Mouse (Mus musculus): ENCODE data around the gene Slc5a2. TPM values are rescaled to one million over a fixed set of nuclear protein-coding genes. Genes with fewer than 3 reads are reported as not detected.

Slc5a2 gene
- polyA plus RNA-seq, 1 experiment from 2014 or later, result 0.50 TPM

GRCm38 (mm10) chr7:128256783-128257334 lies 8.6 kb upstream of the Slc5a2 start:
- Histone ChIP-seq H3K4me3 (no peak overlapping the region), H3K27me3 (ENCODE audit: low read depth, poor library complexity, severe bottlenecking) (peaks cover 5% of the 10 kb centered on the region; the same call in 1 of the 2 replicates), H3K27ac (no peak overlapping the region), H3K9me3 (replicated peaks) (no peaks in the 10 kb centered on the region), H3K4me1 (peaks cover 19% of the 10 kb centered on the region), H3K36me3 (no peaks in the 10 kb centered on the region)
- 75% methylated on average over 5 of the region's 5 CpGs for WGBS
- DNase-seq (ENCODE audit: low spot score), result no peak

- Histone ChIP-seq H3K9me3 (replicated peaks) (no peaks in the 10 kb centered on the region), H3K36me3 (peaks cover 8% of the 10 kb centered on the region), H3K4me3 (no peak overlapping the region), H3K27ac (no peak overlapping the region), H3K27me3 (ENCODE audit: low read depth, poor library complexity, severe bottlenecking) (no peaks in the 10 kb centered on the region), H3K4me1 (0 out of 2 replicates have a peak, but pooled peaks cover 5% of the 10 kb centered on the region)
- no peak for DNase-seq (ENCODE audit: low spot score)
- WGBS, result 84% methylated on average over 5 of the region's 5 CpGs
Measured at GRCm38 (mm10) chr7:128266056-128266455, 599 bp downstream of the Slc5a2 start.

- WGBS, result 64% methylated on average over 13 of the region's 13 CpGs
Measured at GRCm38 (mm10) chr7:128267391-128267790, 1.9 kb downstream of the Slc5a2 start.

DNA sequence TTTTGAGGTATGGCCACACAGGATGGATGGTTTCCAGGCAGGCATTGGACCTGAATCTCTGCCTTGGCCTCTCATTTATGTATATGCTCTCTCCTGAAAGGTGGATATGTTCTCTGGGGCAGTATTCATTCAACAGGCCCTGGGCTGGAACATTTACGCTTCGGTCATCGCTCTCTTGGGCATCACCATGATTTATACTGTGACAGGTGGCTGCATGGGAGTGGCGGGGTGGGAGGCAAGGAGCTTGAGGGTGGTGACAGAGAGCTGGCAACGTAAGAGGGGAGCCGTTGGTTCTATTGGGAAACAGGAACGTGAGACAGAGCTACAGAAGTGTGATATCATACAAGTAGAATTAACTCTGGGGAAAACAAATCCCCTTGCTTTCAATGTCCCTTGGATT lies 2.4 kb downstream of the Slc5a2 start:
- no peaks in the 10 kb centered on the region for H3K9me3 ChIP-seq (replicated peaks)
- H3K36me3 ChIP-seq, result peaks cover 26% of the 10 kb centered on the region
- no peak for DNase-seq (ENCODE audit: low spot score)
- no peak overlapping the region for H3K27ac ChIP-seq
- H3K4me3 ChIP-seq, result no peak overlapping the region
- 0 out of 2 replicates have a peak, but pooled peaks cover 5% of the 10 kb centered on the region for H3K4me1 ChIP-seq
- 82% methylated on average over 7 of the region's 7 CpGs for WGBS
- H3K27me3 ChIP-seq (ENCODE audit: low read depth, poor library complexity, severe bottlenecking), result no peaks in the 10 kb centered on the region

More at GRCm38 (mm10) chr7:128267391-128267790, 1.9 kb downstream of the Slc5a2 start:
- Histone ChIP-seq H3K4me3 (no peak overlapping the region), H3K27ac (no peak overlapping the region), H3K4me1 (0 out of 2 replicates have a peak, but pooled peaks cover 5% of the 10 kb centered on the region), H3K27me3 (ENCODE audit: low read depth, poor library complexity, severe bottlenecking) (no peaks in the 10 kb centered on the region), H3K36me3 (peaks cover 22% of the 10 kb centered on the region), H3K9me3 (replicated peaks) (no peaks in the 10 kb centered on the region)
- no peak for DNase-seq (ENCODE audit: low spot score)

DNA sequence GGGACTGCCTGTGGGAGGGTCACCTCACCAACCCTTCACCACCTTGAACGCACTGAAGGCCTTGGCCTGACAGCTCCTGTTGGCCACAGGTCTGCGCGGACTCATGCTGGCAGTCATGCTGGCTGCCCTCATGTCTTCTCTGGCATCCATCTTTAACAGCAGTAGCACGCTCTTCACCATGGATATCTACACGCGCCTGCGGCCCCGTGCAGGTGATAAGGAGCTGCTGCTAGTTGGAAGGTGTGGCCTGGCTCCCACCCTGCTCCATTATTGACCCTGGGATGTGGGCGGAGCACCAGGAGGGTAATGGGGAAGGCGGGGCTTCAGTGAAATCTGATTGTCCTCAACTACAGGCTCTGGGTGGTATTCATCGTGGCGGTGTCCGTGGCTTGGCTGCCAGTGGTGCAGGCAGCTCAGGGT lies 5.0 kb downstream of the Slc5a2 start:
- 47% methylated on average over 13 of the region's 13 CpGs for WGBS

DNA sequence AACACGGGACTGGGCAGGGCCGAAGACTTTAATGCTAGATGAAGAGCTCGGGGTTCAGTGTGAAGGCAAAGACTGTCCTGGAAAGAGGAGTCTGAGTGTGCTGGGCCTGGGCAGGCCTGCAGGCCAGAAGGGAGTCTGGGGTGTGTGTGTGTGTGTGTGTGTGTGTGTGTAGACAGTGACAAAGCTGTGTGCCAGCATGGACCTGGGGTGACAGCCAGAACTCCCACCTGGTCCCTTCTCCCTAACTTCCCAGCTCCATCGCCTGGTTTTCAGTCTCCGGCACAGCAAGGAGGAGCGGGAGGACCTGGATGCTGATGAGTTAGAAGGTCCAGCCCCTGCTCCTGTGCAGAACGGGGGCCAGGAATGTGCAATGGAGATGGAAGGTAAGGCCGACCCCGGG lies 6.0 kb downstream of the Slc5a2 start:
- Histone ChIP-seq H3K4me3 (no peak overlapping the region), H3K27ac (no peak overlapping the region), H3K4me1 (0 out of 2 replicates have a peak, but pooled peaks cover 5% of the 10 kb centered on the region), H3K9me3 (replicated peaks) (no peaks in the 10 kb centered on the region), H3K27me3 (ENCODE audit: low read depth, poor library complexity, severe bottlenecking) (no peaks in the 10 kb centered on the region), H3K36me3 (peaks cover 63% of the 10 kb centered on the region)
- DNase-seq (ENCODE audit: low spot score), result no peak
- WGBS, result 97% methylated on average over 9 of the region's 9 CpGs

More for the DNA sequence above, 5.0 kb downstream of the Slc5a2 start:
- H3K27me3 ChIP-seq (ENCODE audit: low read depth, poor library complexity, severe bottlenecking), result no peaks in the 10 kb centered on the region
- H3K9me3 ChIP-seq (replicated peaks), result no peaks in the 10 kb centered on the region
- no peak overlapping the region for H3K27ac ChIP-seq
- H3K4me3 ChIP-seq, result no peak overlapping the region
- no peak for DNase-seq (ENCODE audit: low spot score)
- 0 out of 2 replicates have a peak, but pooled peaks cover 5% of the 10 kb centered on the region for H3K4me1 ChIP-seq
- peaks cover 52% of the 10 kb centered on the region for H3K36me3 ChIP-seq

- no peak overlapping the region for H3K4me3 ChIP-seq
- no peaks in the 10 kb centered on the region for H3K27me3 ChIP-seq (ENCODE audit: low read depth, poor library complexity, severe bottlenecking)
- H3K27ac ChIP-seq, result no peak overlapping the region
- H3K9me3 ChIP-seq (replicated peaks), result no peaks in the 10 kb centered on the region
- no peak for DNase-seq (ENCODE audit: low spot score)
- peaks cover 95% of the 10 kb centered on the region for H3K36me3 ChIP-seq
- 93% methylated on average over 6 of the region's 6 CpGs for WGBS
- no peaks in the 10 kb centered on the region for H3K4me1 ChIP-seq
Measured at GRCm38 (mm10) chr7:128276051-128276450, 10.6 kb downstream of the Slc5a2 start.

GRCm38 (mm10) chr7:128279750-128280149 lies 14.3 kb downstream of the Slc5a2 start:
- Histone ChIP-seq H3K27me3 (ENCODE audit: low read depth, poor library complexity, severe bottlenecking) (no peaks in the 10 kb centered on the region), H3K36me3 (peaks cover 66% of the 10 kb centered on the region), H3K4me1 (peaks cover 21% of the 10 kb centered on the region), H3K9me3 (replicated peaks) (no peaks in the 10 kb centered on the region), H3K27ac (no peak overlapping the region), H3K4me3 (no peak overlapping the region)
- 95% methylated on average over 4 of the region's 4 CpGs for WGBS
- no peak for DNase-seq (ENCODE audit: low spot score)

DNA sequence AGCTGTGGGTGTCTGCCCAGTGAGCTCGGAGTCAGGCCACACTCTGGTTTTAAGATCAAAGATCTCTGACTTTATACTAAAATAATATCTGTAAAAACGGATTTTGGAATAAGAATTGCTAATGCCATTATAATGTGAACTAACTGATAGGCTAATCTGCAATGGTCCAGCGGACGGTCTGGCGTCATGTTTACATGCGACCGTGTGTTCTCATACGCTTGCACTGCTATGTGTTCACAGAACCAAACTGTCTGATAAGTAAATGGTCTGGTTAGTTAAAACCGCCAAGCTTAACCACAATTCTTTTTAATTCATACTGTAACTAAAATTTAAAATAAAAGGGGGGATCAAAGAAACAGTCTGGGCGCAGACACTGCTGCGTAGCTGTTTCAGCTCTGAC lies 16.3 kb downstream of the Slc5a2 start:
- H3K27ac ChIP-seq, result no peak overlapping the region
- peaks cover 56% of the 10 kb centered on the region for H3K36me3 ChIP-seq
- no peaks in the 10 kb centered on the region for H3K9me3 ChIP-seq (replicated peaks)
- 88% methylated on average over 11 of the region's 11 CpGs for WGBS
- H3K4me3 ChIP-seq, result no peak overlapping the region
- no peak for DNase-seq (ENCODE audit: low spot score)
- H3K4me1 ChIP-seq, result peaks cover 21% of the 10 kb centered on the region
- no peaks in the 10 kb centered on the region for H3K27me3 ChIP-seq (ENCODE audit: low read depth, poor library complexity, severe bottlenecking)

DNA sequence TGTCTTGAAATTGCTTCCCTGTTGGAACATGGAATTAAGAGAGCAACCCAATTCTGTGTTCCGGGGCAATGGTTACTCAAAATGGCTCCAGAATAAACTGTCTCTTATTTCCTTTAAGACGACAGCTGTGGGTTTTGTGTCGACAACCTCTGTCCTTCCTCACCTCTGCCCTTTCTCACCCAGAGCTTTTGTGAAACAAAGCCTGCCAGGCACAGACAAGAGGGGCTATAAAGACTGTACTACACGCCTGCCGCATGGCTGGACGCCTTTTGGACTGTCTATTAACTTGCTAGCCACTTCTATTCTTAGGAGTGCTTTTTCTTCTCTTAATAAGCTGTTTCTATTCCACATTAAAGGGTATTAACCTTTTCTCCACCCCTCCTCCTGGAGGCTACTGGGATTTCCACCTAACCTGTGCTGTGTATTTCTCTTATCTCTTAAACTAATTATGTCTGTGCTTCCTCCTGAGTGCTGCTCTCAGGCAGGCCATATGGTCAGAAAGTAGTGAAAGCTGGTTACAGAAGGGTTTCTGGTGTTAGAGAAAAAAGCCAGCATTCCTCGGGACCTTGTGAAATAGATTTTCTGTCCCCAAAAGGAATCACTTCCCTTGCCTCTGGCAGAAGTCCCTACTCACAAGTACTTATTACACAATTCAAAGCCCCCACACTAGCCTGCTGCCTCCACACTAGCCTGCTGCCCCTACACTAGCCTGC lies 17.2 kb downstream of the Slc5a2 start:
- DNase-seq (ENCODE audit: low spot score), result no peak
- 17% methylated on average over 7 of the region's 7 CpGs for WGBS
- H3K4me3 ChIP-seq, result no peak overlapping the region
- H3K36me3 ChIP-seq, result peaks cover 56% of the 10 kb centered on the region
- H3K9me3 ChIP-seq (replicated peaks), result no peaks in the 10 kb centered on the region
- peaks cover 21% of the 10 kb centered on the region for H3K4me1 ChIP-seq
- H3K27ac ChIP-seq, result peak overlapping the region; percentile 64
- no peaks in the 10 kb centered on the region for H3K27me3 ChIP-seq (ENCODE audit: low read depth, poor library complexity, severe bottlenecking)

GRCm38 (mm10) chr7:128284047-128284446 lies 18.6 kb downstream of the Slc5a2 start:
- H3K36me3 ChIP-seq, result peaks cover 57% of the 10 kb centered on the region
- no peaks in the 10 kb centered on the region for H3K9me3 ChIP-seq (replicated peaks)
- peaks cover 28% of the 10 kb centered on the region for H3K4me1 ChIP-seq
- peak overlapping the region; percentile 56 for H3K27ac ChIP-seq
- no peak for DNase-seq (ENCODE audit: low spot score)
- H3K27me3 ChIP-seq (ENCODE audit: low read depth, poor library complexity, severe bottlenecking), result no peaks in the 10 kb centered on the region
- 52% methylated on average over 5 of the region's 5 CpGs for WGBS
- H3K4me3 ChIP-seq, result no peak overlapping the region

- H3K9me3 ChIP-seq (replicated peaks), result no peaks in the 10 kb centered on the region
- H3K4me1 ChIP-seq, result peaks cover 38% of the 10 kb centered on the region
- 89% methylated on average over 8 of the region's 8 CpGs for WGBS
- no peaks in the 10 kb centered on the region for H3K27me3 ChIP-seq (ENCODE audit: low read depth, poor library complexity, severe bottlenecking)
- DNase-seq (ENCODE audit: low spot score), result no peak
- no peak overlapping the region for H3K4me3 ChIP-seq
- H3K27ac ChIP-seq, result no peak overlapping the region
- peaks cover 50% of the 10 kb centered on the region for H3K36me3 ChIP-seq
Measured at GRCm38 (mm10) chr7:128285060-128285459, 19.6 kb downstream of the Slc5a2 start.

GRCm38 (mm10) chr7:128288923-128289544 lies 23.6 kb downstream of the Slc5a2 start:
- peaks cover 21% of the 10 kb centered on the region for H3K4me1 ChIP-seq
- WGBS, result 33% methylated on average over 9 of the region's 9 CpGs
- no peaks in the 10 kb centered on the region for H3K27me3 ChIP-seq (ENCODE audit: low read depth, poor library complexity, severe bottlenecking)
- DNase-seq (ENCODE audit: low spot score), result peak; percentile 61
- H3K36me3 ChIP-seq, result peaks cover 58% of the 10 kb centered on the region
- H3K9me3 ChIP-seq (replicated peaks), result no peaks in the 10 kb centered on the region
- peak overlapping the region; percentile 64; the same call in 1 of the 2 replicates for H3K27ac ChIP-seq
- no peak overlapping the region for H3K4me3 ChIP-seq

Measured in limb, embryonic 10.5 days (tissue).